Mouse (Mus musculus) hindbrain, embryonic 14.5 days (tissue): ENCODE results near the gene Plekhb2. TPM values are rescaled to one million over a fixed set of nuclear protein-coding genes. Genes with fewer than 3 reads are reported as not detected.

Source experiments
- ATAC-seq: fragments of 200-750 bp; cut with Nextera tagmentation; 2 replicates; pipeline ENCODE4 v1.8.0; 2017; ENCODE audit warnings: moderate number of reproducible peaks, mild to moderate bottlenecking, moderate TSS enrichment, moderate library complexity; ENCODE audit not compliant: low FRiP score
- DNase-seq: peaks from one replicate; pipeline ENCODE4 v3.0.0-alpha.2; 2015; ENCODE audit warnings: low spot score
- H3K27ac ChIP-seq: fragments of 300-500 bp; sonication (generic); 2 replicates; pipeline ENCODE4 v1.5.1; 2014; ENCODE audit warnings: mild to moderate bottlenecking, moderate library complexity
- H3K27me3 ChIP-seq: fragments of 300-500 bp; sonication (generic); 2 replicates; pipeline ENCODE4 v1.6.1; 2014; ENCODE audit warnings: mild to moderate bottlenecking, low read length, mixed read lengths; ENCODE audit not compliant: control insufficient read depth, insufficient read depth
- H3K36me3 ChIP-seq: fragments of 300-500 bp; sonication (generic); replicated peaks from 2 replicates; pipeline ENCODE4 v1.6.1; 2014; ENCODE audit not compliant: control insufficient read depth, insufficient read depth
- H3K4me1 ChIP-seq: fragments of 300-500 bp; sonication (generic); replicated peaks from 2 replicates; pipeline ENCODE4 v1.6.1; 2014; ENCODE audit warnings: antibody characterized with exemption, low read length, mixed read lengths; ENCODE audit not compliant: control insufficient read depth, insufficient read depth
- H3K4me2 ChIP-seq: fragments of 300-500 bp; sonication (generic); replicated peaks from 2 replicates; pipeline ENCODE4 v1.6.1; 2014; ENCODE audit warnings: mild to moderate bottlenecking, moderate library complexity
- H3K4me3 ChIP-seq: fragments of 300-500 bp; sonication (generic); replicated peaks from 2 replicates; pipeline ENCODE4 v1.5.1; 2014; ENCODE audit warnings: mild to moderate bottlenecking, low read length
- H3K9ac ChIP-seq: fragments of 300-500 bp; sonication (generic); 2 replicates; pipeline ENCODE4 v1.6.1; 2014
- H3K9me3 ChIP-seq: fragments of 300-500 bp; sonication (generic); 2 replicates; pipeline ENCODE4 v1.6.1; 2016; ENCODE audit warnings: low read length; ENCODE audit not compliant: control insufficient read depth
- WGBS: fragments of 180-500 bp; shearing (Covaris S2); extraction: QIAGEN DNeasy Blood & Tissue Kit; methylation state at CpG from one replicate; pipeline ENCODE4 v1.1.7; 2014; 5-methylcytosine and 5-hydroxymethylcytosine counted together
- polyA plus RNA-seq: library from polyadenylated mRNA; unstranded; fragments of >200 nt; fragmentation: Nextera tagmentation; extraction: Ambion mirVana; gene quantifications from 2 replicates; pipeline ENCODE4 v1.2.1, GENCODE M21; 2014

Gene Plekhb2
- polyA plus RNA-seq, 1 experiment from 2014 or later: 75.0 TPM

GRCm38 (mm10) chr1:34928656-34929055 is 78.9 kb downstream of the Plekhb2 start:
- no peaks in the 10 kb centered on the region for H3K27me3 ChIP-seq
- DNase-seq: no peak
- H3K27ac ChIP-seq: no peak overlapping the region
- peaks cover 14% of the 10 kb centered on the region; the same call in 1 of the 2 replicates for H3K9me3 ChIP-seq
- no peak overlapping the region for H3K4me3 ChIP-seq
- 91% methylated on average over 15 of the region's 15 CpGs for WGBS
- H3K4me1 ChIP-seq: no peaks in the 10 kb centered on the region
- no peak overlapping the region for H3K4me2 ChIP-seq
- no peak for ATAC-seq
- no peaks in the 10 kb centered on the region for H3K36me3 ChIP-seq
- H3K9ac ChIP-seq: no peak overlapping the region

Other genes with a start within 250 kb of the Plekhb2 start
- gene Fam168b, start 6.9 kb upstream of the Plekhb2 start, polyA plus RNA-seq: 114 and 129 TPM in 2 replicates